Mouse (Mus musculus): ENCODE measurements around the gene Ntf5. TPM values are rescaled to one million over a fixed set of nuclear protein-coding genes. Genes with fewer than 3 reads are reported as not detected.
A peak's percentile ranks its signal among the peaks of the same experiment; 100 is the strongest.

The Ntf5 gene
- polyA plus RNA-seq, 1 experiment from 2014 or later = 0.10 TPM

DNA sequence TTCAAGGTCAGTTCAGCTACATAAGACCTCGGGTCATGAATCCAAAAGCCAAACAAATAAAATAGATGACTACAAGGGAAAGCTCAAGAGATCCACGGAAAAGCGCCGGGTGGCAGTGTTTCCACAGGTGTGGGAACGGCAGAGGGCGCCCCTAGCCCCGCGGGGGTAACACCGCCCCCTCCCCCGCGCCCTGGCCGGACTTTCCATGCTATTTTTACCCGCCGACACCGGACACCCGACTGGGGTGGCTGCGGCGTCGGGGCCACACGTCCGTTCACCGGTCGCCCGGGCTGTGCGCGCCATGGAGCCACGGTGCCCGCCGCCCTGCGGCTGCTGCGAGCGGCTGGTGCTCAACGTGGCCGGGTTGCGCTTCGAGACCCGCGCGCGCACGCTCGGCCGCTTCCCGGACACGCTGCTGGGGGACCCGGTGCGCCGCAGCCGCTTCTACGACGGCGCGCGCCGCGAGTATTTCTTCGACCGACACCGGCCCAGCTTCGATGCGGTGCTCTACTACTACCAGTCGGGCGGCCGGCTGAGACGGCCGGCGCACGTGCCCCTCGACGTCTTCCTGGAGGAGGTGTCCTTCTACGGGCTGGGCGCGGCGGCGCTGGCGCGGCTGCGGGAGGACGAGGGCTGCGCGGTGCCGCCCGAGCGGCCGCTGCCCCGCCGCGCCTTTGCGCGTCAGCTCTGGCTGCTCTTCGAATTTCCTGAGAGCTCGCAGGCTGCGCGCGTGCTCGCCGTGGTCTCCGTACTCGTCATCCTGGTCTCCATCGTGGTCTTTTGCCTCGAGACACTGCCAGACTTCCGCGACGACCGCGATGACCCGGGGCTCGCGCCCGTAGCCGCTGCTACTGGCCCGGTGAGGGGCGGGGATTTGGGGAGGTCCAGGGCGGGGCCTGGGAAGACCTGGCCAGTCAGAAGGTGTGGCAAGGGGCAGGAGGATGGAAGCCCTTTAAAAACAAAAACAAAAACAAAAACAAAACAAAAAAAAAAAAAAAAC, 7.0 kb upstream of the Ntf5 start:
- Histone ChIP-seq H3K4me1 (peaks cover 9% of the 10 kb centered on the region), H3K9me3 (no peaks in the 10 kb centered on the region), H3K27me3 (replicated peaks) (peaks cover 74% of the 10 kb centered on the region), H3K9ac (no peak overlapping the region), H3K27ac (no peak overlapping the region), H3K4me3 (peak overlapping the region; percentile 35), H3K36me3 (replicated peaks) (no peaks in the 10 kb centered on the region), H3K4me2 (peak overlapping the region; percentile 51)
- no peak for ATAC-seq (replicated peaks)
- WGBS = 3% methylated on average over 111 of the region's 114 CpGs

DNA sequence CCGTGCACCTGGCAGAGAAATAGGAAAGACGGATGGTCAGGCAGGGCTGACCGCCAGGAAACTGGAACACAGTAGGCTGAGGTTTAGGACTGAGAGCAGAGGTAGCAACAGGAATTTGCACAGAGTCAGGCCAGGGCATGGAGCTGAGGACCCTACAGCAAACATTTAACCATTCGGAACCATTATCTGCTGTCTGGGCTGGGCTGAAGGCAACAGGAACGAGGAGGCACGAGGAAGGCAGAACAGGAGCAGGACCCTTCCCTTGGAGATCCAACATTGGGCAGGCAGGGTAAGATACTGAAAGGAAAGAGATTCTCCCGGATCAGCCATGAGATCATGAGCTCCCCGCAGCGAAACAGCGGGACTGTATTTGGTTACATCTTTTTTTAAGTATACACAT, 5.7 kb upstream of the Ntf5 start:
- no peak overlapping the region for H3K27ac ChIP-seq
- H3K4me1 ChIP-seq = peaks cover 9% of the 10 kb centered on the region
- no peak overlapping the region for H3K4me3 ChIP-seq
- no peak overlapping the region for H3K4me2 ChIP-seq
- 79% methylated on average over 10 of the region's 10 CpGs for WGBS
- H3K27me3 ChIP-seq (replicated peaks) = peaks cover 78% of the 10 kb centered on the region
- no peaks in the 10 kb centered on the region for H3K9me3 ChIP-seq
- ATAC-seq (replicated peaks) = no peak
- no peak overlapping the region for H3K9ac ChIP-seq
- no peaks in the 10 kb centered on the region for H3K36me3 ChIP-seq (replicated peaks)

DNA sequence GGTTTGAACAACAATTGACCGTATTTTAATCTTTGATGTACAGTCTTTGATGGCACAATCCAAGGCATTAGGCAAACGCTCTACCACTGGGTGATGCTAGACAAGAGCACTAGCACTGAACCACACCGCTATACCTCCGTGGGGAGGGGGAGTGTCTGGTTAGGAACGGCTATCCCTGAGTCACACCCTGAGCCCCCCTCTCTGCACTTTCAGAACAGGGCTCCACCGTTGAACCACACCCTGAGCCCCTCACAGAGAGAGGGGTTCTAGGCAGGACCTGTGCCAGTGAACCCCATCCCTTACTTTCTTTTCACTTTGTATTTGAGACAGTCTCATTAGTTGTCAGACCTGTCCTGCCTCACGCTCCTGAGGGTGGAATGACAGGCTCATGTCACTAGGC, 5.1 kb upstream of the Ntf5 start:
- no peak for ATAC-seq (replicated peaks)
- no peak overlapping the region for H3K9ac ChIP-seq
- no peak overlapping the region for H3K4me2 ChIP-seq
- H3K36me3 ChIP-seq (replicated peaks) = no peaks in the 10 kb centered on the region
- H3K4me1 ChIP-seq = peaks cover 10% of the 10 kb centered on the region
- H3K4me3 ChIP-seq = no peak overlapping the region
- peaks cover 84% of the 10 kb centered on the region for H3K27me3 ChIP-seq (replicated peaks)
- H3K27ac ChIP-seq = no peak overlapping the region
- H3K9me3 ChIP-seq = no peaks in the 10 kb centered on the region
- 72% methylated on average over 7 of the region's 7 CpGs for WGBS

DNA sequence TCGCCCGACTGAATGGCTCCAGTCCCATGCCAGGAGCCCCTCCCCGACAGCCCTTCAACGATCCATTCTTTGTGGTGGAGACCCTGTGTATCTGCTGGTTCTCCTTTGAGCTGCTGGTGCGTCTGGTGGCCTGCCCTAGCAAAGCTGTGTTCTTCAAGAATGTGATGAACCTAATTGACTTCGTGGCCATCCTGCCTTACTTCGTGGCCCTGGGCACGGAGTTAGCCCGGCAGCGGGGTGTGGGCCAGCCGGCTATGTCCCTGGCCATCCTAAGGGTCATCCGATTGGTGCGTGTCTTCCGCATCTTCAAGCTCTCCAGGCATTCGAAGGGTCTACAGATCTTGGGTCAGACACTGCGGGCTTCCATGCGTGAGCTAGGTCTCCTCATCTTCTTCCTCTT, 4.5 kb upstream of the Ntf5 start:
- WGBS = 86% methylated on average over 17 of the region's 17 CpGs
- Histone ChIP-seq H3K27ac (no peak overlapping the region), H3K9ac (no peak overlapping the region), H3K4me3 (no peak overlapping the region), H3K36me3 (replicated peaks) (no peaks in the 10 kb centered on the region), H3K4me1 (peaks cover 16% of the 10 kb centered on the region), H3K27me3 (replicated peaks) (peaks cover 90% of the 10 kb centered on the region), H3K4me2 (no peak overlapping the region), H3K9me3 (no peaks in the 10 kb centered on the region)
- no peak for ATAC-seq (replicated peaks)

DNA sequence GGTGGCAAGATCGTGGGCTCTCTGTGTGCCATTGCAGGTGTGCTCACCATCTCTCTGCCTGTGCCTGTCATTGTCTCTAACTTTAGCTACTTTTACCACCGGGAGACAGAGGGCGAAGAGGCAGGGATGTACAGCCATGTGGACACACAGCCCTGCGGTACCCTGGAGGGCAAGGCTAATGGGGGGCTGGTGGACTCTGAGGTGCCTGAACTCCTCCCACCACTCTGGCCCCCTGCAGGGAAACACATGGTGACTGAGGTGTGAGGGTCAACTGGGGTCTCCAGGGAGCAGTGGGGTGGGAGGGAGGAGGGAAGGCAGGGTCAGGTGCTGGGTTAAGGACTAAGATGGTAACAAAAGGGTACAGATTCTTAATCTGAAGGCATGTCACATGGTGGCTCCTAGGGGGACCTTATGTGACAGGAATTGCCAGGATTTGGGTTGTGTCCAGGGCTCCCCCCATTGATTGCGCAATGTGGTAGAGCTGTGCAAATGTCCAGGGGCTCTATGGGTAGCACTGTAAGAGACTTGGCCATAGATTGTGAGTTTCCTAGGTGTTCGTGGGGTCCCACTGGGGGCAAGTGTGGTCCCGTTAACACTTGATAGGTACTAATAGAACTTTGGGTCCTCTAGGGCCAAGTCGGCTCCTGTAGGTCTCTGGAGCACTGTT, 3.9 kb upstream of the Ntf5 start:
- Histone ChIP-seq H3K27me3 (replicated peaks) (peaks cover 96% of the 10 kb centered on the region), H3K36me3 (replicated peaks) (no peaks in the 10 kb centered on the region), H3K9me3 (no peaks in the 10 kb centered on the region), H3K9ac (no peak overlapping the region), H3K4me3 (no peak overlapping the region), H3K4me2 (no peak overlapping the region), H3K4me1 (peaks cover 20% of the 10 kb centered on the region), H3K27ac (no peak overlapping the region)
- 85% methylated on average over 8 of the region's 8 CpGs for WGBS
- no peak for ATAC-seq (replicated peaks)

DNA sequence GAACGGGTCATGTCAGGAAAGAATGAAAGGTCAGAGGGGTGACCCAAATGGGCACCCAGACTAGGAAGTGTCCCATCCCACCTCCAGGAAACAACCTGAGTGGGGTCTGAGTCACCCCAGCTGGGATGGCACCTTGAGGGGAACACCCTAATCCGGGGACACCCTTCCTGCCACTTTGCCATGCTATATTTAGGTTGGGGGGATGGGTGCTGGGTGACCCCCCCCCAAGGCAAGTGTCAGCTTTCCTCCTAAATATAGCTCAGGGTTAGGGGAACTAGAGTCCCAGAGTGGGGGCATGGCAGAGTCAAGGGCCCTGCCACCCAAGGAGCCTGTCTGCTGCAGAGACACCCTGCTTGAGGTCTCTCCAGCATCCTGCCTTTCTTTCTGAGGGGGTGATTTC, 1.1 kb upstream of the Ntf5 start:
- Histone ChIP-seq H3K27ac (no peak overlapping the region), H3K9me3 (no peaks in the 10 kb centered on the region), H3K9ac (no peak overlapping the region), H3K4me3 (no peak overlapping the region), H3K4me1 (peaks cover 11% of the 10 kb centered on the region), H3K4me2 (no peak overlapping the region), H3K36me3 (replicated peaks) (no peaks in the 10 kb centered on the region), H3K27me3 (replicated peaks) (peaks cover 95% of the 10 kb centered on the region)
- WGBS = 90% methylated on average over 2 of the region's 2 CpGs
- ATAC-seq (replicated peaks) = no peak

DNA sequence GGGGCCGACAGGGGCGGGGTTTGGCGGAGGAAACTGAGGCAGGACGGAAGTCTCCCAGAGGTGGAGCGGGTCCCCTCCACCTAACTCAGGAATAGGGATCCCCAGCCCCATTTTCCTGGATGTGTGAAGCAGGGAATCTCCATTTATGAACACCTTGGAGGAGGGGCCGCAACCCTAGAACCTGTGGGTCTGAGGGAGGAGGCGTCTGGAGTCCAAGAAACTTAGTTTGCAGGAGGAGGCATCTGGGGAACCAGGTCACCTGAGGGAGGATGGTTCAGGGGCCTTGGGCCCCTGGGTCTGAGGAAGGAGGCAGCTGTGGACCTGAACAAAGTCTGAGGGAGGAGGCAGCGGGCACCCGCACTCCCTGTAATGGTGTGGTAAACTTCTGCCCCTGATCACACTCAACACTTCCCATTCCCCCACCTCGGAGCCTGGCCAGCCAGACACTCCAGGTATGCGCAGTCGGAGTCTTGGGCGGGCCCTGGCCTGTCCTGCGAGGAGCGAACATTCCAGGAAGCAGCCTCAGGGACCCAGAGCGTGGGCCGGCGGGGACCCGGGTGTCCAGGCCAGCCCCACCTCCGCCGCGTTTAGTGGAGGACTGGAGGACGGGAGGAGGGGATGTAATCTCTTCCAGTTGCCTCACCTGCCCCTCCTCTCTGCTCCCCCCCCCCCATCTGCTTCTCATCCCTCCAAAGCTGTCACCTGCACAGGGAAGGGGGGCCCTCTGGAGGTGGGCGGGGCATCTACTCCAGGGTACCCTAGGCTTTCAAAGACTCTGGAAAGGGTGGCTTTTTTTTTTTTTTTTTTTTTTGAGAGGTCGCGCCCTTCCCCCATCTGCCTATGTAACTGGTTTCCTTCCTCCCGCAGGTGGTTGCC, 607 bp downstream of the Ntf5 start:
- Histone ChIP-seq H3K4me1 (peaks cover 11% of the 10 kb centered on the region), H3K36me3 (replicated peaks) (no peaks in the 10 kb centered on the region), H3K9ac (peak overlapping the region; percentile 46), H3K27ac (no peak overlapping the region), H3K4me2 (peak overlapping the region; percentile 88), H3K4me3 (peak overlapping the region; percentile 44), H3K9me3 (no peaks in the 10 kb centered on the region), H3K27me3 (replicated peaks) (peaks cover 95% of the 10 kb centered on the region)
- WGBS = 2% methylated on average over 26 of the region's 27 CpGs
- peak; percentile 51 for ATAC-seq (replicated peaks)

DNA sequence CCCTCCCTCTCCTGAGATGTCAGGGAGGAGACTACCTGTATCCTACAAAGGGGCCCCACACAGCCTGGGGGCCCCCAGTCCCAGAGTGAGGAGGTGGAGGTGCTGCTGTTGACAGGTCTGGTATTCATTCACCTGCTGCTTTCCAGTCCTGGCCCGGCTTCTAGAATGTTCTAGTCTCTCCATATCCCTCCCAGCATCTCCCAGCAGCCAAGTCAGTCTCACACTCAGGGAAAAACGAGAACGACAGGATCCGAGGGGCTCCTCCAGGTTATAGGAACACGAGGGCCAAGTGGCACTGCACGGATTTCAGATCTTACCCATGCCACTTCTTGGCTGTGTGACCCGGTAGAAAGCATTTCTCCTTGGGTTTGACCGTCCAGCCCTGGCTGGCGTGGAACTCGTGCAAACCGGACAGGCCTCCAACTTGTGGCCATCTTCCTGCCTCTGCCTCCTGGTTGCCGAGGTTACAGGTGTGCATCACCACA, 1.3 kb downstream of the Ntf5 start:
- Histone ChIP-seq H3K27ac (no peak overlapping the region), H3K4me1 (peaks cover 11% of the 10 kb centered on the region), H3K9ac (no peak overlapping the region), H3K4me3 (no peak overlapping the region), H3K4me2 (no peak overlapping the region), H3K27me3 (replicated peaks) (peaks cover 94% of the 10 kb centered on the region), H3K9me3 (no peaks in the 10 kb centered on the region), H3K36me3 (replicated peaks) (no peaks in the 10 kb centered on the region)
- 38% methylated on average over 12 of the region's 12 CpGs for WGBS
- no peak for ATAC-seq (replicated peaks)

DNA sequence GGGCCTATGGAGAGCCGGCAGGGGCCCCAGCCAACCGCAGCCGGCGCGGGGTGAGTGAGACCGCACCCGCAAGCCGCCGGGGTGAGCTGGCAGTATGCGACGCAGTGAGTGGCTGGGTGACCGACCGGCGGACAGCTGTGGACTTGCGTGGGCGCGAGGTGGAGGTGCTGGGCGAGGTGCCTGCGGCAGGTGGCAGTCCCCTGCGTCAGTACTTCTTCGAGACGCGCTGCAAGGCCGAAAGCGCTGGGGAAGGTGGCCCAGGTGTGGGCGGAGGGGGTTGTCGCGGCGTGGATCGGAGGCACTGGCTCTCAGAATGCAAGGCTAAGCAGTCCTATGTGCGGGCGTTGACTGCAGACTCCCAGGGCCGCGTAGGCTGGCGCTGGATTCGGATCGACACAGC, 2.1 kb downstream of the Ntf5 start:
- Histone ChIP-seq H3K9me3 (no peaks in the 10 kb centered on the region), H3K27ac (no peak overlapping the region), H3K9ac (no peak overlapping the region), H3K4me1 (peaks cover 11% of the 10 kb centered on the region), H3K36me3 (replicated peaks) (no peaks in the 10 kb centered on the region), H3K27me3 (replicated peaks) (peaks cover 94% of the 10 kb centered on the region), H3K4me3 (no peak overlapping the region), H3K4me2 (peak overlapping the region; percentile 20)
- ATAC-seq (replicated peaks) = no peak
- 8% methylated on average over 37 of the region's 37 CpGs for WGBS

DNA sequence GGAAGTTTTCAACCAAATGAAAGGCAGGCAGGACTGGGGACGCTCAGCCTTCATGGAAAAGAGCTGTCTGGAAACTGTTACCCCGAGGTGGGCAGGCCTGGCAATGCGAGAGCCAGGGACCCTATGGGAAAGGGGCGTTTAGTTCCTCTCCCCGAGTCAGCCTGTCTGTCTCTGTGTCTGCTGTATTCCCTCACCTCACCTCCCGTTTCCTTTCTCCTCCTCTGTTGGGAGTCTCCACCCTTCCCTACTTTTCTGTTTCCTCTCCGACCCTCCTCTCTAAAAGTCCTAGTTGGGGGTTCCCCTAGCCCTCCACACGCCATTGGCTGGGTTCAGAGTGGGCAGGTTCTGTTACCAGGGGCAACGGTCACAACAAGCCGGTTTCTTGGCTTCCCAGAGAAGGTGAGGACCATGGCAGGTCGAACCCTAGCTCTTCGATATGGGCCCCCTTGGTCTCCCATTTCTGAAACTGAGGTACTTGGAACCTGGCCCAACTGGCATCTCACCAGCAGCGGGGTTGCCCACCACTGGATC, 4.5 kb downstream of the Ntf5 start:
- Histone ChIP-seq H3K4me3 (no peak overlapping the region), H3K36me3 (replicated peaks) (peaks cover 17% of the 10 kb centered on the region), H3K4me2 (no peak overlapping the region), H3K9me3 (no peaks in the 10 kb centered on the region), H3K27me3 (replicated peaks) (peaks cover 80% of the 10 kb centered on the region), H3K9ac (no peak overlapping the region), H3K27ac (no peak overlapping the region), H3K4me1 (peaks cover 11% of the 10 kb centered on the region)
- ATAC-seq (replicated peaks) = no peak
- 12% methylated on average over 13 of the region's 13 CpGs for WGBS

DNA sequence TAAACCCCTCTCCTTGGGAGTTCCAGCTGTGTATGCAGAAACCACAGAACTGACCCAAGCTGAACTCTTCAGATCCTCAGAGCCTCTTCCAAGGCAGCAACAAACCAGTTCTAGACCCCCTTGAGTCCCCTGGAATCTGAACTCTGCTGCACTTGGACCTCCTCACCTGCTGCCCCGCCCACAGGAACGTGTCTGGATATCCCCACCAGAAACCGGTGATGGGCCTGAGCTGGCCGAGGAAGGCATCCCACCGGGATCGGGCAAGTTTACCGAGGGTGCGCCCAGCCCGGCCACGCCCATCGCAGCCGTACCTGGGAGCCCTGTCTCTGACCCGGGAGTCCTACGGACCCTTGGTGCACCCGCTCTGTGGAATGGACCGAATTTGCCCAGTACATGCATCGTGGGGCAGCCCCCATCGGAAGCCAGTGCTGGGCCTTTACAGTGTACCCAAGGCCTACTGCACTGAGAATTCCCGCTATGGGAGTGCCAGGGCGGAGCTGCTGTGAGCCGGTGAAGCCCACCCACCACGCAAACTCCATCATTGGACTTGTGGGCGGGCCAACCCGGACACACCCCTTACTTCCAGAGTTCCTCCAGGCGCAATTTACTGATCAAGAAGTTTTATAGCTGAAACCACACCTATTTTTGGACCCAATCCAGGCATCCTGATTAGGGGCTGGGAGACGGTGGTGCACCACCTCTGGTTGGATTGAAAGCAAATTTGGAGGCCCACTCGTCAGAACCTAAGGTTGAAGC, 6.5 kb downstream of the Ntf5 start:
- Histone ChIP-seq H3K4me1 (no peaks in the 10 kb centered on the region), H3K27me3 (replicated peaks) (peaks cover 60% of the 10 kb centered on the region), H3K9me3 (no peaks in the 10 kb centered on the region), H3K4me3 (no peak overlapping the region), H3K9ac (no peak overlapping the region), H3K36me3 (replicated peaks) (peaks cover 37% of the 10 kb centered on the region), H3K4me2 (no peak overlapping the region), H3K27ac (no peak overlapping the region)
- WGBS = 17% methylated on average over 27 of the region's 27 CpGs
- no peak for ATAC-seq (replicated peaks)

Measured in midbrain, embryonic 15.5 days (tissue).